9 mouse cellular contexts compared by ENCODE assay signal in the genomic region with DNA sequence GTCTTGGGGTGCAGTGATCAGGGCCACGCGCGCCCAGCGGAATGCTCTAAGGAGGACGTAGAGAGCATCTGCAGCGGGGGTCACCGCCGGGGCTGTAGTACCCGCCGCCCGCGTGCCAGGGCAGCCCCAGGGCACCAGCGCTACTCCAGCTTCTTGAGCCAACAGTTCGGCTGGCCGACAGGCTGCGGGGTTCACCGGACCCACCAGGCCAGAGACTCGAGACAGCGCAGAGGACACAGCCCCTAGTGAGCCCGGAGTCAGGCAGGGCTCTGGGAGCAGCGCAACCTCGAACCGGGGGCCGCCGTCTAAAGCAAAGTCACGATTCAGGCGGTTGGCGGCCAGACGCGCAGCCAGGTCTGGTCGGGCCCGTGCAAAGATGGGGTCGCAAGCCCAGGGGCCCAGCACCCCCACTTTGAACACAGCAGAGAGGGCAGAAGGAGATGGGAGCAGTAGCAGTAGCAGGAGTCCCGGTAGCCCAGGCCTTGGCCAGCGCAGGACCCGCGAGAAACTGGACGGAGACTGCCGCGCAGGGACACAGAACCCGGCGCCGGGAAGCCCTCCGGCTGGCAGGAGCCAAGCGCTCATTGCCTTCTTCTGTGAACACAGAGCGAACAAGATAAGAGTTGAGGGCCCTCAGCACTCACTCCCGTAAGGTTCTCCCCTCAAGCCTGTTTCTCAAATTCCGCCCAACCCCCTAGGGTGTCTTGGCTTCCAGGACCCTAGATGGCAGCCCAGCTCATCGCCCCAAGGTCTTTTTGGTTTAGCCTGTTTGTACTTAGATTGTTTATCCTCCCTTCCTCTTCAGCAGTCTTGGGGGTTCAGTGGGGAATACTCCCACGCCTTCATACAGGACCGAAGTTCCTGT. TPM values are rescaled to one million over a fixed set of nuclear protein-coding genes. Genes with fewer than 3 reads are reported as not detected.
DNase-seq lines count a peak whose midpoint lies in the region; ATAC-seq and TF ChIP-seq lines count a peak whose summit lies in the region.
"Had no signal": no experiment of that assay in that cellular context is flagged by ENCODE, and none has a peak within 500 bp of the region (broad histone marks: within the 10 kb centered on the region; RNA-seq: fewer than 3 reads in every experiment).

No protein-coding gene starts in this region.

- H3K36me3 ChIP-seq in embryonic facial prominence, embryonic 11.5 days (replicated peaks; ENCODE audit: control insufficient read depth, insufficient read depth, low read depth, low read length), result no peaks in the 10 kb centered on the region
- H3K36me3 ChIP-seq in hindbrain, embryonic 15.5 days, result no peaks in the 10 kb centered on the region
- H3K36me3 ChIP-seq in myocyte (ENCODE audit: control insufficient read depth, insufficient read depth), result no peaks in the 10 kb centered on the region

- no peak for TF ChIP-seq CTCF in layer of hippocampus, adult 2 months (conservative IDR thresholded peaks at IDR 0.05)

- no peaks in the 10 kb centered on the region for H3K4me1 ChIP-seq in embryonic facial prominence, embryonic 11.5 days (ENCODE audit: control insufficient read depth, insufficient read depth, low read length)
- peaks cover 22% of the 10 kb centered on the region for H3K4me1 ChIP-seq in hindbrain, embryonic 15.5 days (replicated peaks)

- no peaks in the 10 kb centered on the region for H3K9me3 ChIP-seq in embryonic facial prominence, embryonic 11.5 days (replicated peaks; ENCODE audit: control insufficient read depth, low read length)
- H3K9me3 ChIP-seq in hindbrain, embryonic 15.5 days, result no peaks in the 10 kb centered on the region

- H3K9ac ChIP-seq in embryonic facial prominence, embryonic 11.5 days (replicated peaks; ENCODE audit: low read length), result peak overlapping the region; percentile 57
- peak overlapping the region; percentile 46 for H3K9ac ChIP-seq in hindbrain, embryonic 15.5 days

- no peak for DNase-seq in layer of hippocampus, adult 2 months (ENCODE audit: low spot score in 2 of 2)
- DNase-seq in layer of hippocampus, adult 8-10 months (ENCODE audit: low spot score in 2 of 2), result no peak
- peak; percentile 13 for DNase-seq in embryonic facial prominence, embryonic 11.5 days (ENCODE audit: low spot score)
- no peak for DNase-seq in right cerebral cortex, postnatal 25 days
- DNase-seq in Muller cell, postnatal 12 days (ENCODE audit: inconsistent ontology term), result no peak

- TF ChIP-seq POLR2A in myocyte (IDR thresholded peaks at IDR 0.05; ENCODE audit: insufficient read length, low read depth), result no peak

- H3ac ChIP-seq in myocyte (ENCODE audit: control insufficient read depth, insufficient read length), result no peak overlapping the region

- no peak for ATAC-seq in embryonic facial prominence, embryonic 11.5 days (replicated peaks; ENCODE audit: insufficient number of reproducible peaks, low FRiP score, low TSS enrichment, low read depth)
- ATAC-seq in hindbrain, embryonic 15.5 days (ENCODE audit: low FRiP score, low read depth), result no peak
- ATAC-seq in inflammation-experienced regulatory T-cells, adult 6 months, result no peak

- peaks cover 22% of the 10 kb centered on the region for H3K27me3 ChIP-seq in embryonic facial prominence, embryonic 11.5 days (ENCODE audit: control insufficient read depth, insufficient read depth, low read length)
- H3K27me3 ChIP-seq in hindbrain, embryonic 15.5 days, result peaks cover 23% of the 10 kb centered on the region
- H3K27me3 ChIP-seq in myocyte (ENCODE audit: control insufficient read depth, insufficient read depth, insufficient read length), result peaks cover 24% of the 10 kb centered on the region

- peak overlapping the region; percentile 90 for H3K27ac ChIP-seq in layer of hippocampus, adult 2 months
- no peak overlapping the region for H3K27ac ChIP-seq in embryonic facial prominence, embryonic 11.5 days (replicated peaks; ENCODE audit: low read depth, low read length)
- H3K27ac ChIP-seq in hindbrain, embryonic 15.5 days (replicated peaks), result peak overlapping the region; percentile 84

- no peaks in the 10 kb centered on the region for H3K79me2 ChIP-seq in myocyte (ENCODE audit: control insufficient read depth, insufficient read depth)

- WGBS in embryonic facial prominence, embryonic 11.5 days, result 1% methylated on average over 48 of the region's 51 CpGs
- WGBS in hindbrain, embryonic 15.5 days, result 4% methylated on average over 51 of the region's 51 CpGs

- H3K4me2 ChIP-seq in embryonic facial prominence, embryonic 11.5 days (ENCODE audit: low read depth, low read length), result peak overlapping the region; percentile 75
- peak overlapping the region; percentile 67 for H3K4me2 ChIP-seq in hindbrain, embryonic 15.5 days
- H3K4me2 ChIP-seq in myocyte (ENCODE audit: low read depth), result peak overlapping the region; percentile 37

- peak overlapping the region; percentile 64 for H3K4me3 ChIP-seq in layer of hippocampus, adult 2 months
- H3K4me3 ChIP-seq in embryonic facial prominence, embryonic 11.5 days (ENCODE audit: low read depth, low read length), result peak overlapping the region; percentile 40
- peak overlapping the region; percentile 43 for H3K4me3 ChIP-seq in hindbrain, embryonic 15.5 days
- H3K4me3 ChIP-seq in myocyte, result no peak overlapping the region

TF ChIP-seq in myocyte, 11 proteins besides CTCF, POLR2A, EP300 and RAD21:
- no peak for TF ChIP-seq USF1 (IDR thresholded peaks at IDR 0.05; ENCODE audit: low read depth)
- no peak for TF ChIP-seq MYOD1 (IDR thresholded peaks at IDR 0.05; ENCODE audit: control insufficient read depth in 1 of 3, insufficient read length in 2 of 3, low read depth in 2 of 3)
- no peak for TF ChIP-seq MYOG (IDR thresholded peaks at IDR 0.05; ENCODE audit: control insufficient read depth in 1 of 3, insufficient read depth in 1 of 3, insufficient read length in 2 of 3, low read depth in 2 of 3)
- TF ChIP-seq CEBPB (IDR thresholded peaks at IDR 0.05; ENCODE audit: insufficient read depth, poor library complexity, severe bottlenecking), result no peak
- TF ChIP-seq SRF (IDR thresholded peaks at IDR 0.05; ENCODE audit: control insufficient read depth, insufficient read length, low read depth), result no peak
- no peak for TF ChIP-seq TCF3 (IDR thresholded peaks at IDR 0.05; ENCODE audit: insufficient read length, low read depth)
- no peak for TF ChIP-seq POLR2AphosphoS2 (IDR thresholded peaks at IDR 0.05; ENCODE audit: insufficient read length, low read depth)
- no peak for TF ChIP-seq MAX (IDR thresholded peaks at IDR 0.05; ENCODE audit: low read depth)
- TF ChIP-seq REST (IDR thresholded peaks at IDR 0.05; ENCODE audit: insufficient read depth, insufficient read length), result no peak
- TF ChIP-seq E2F4 (IDR thresholded peaks at IDR 0.05; ENCODE audit: insufficient read depth), result no peak
- no peak for TF ChIP-seq TCF12 (IDR thresholded peaks at IDR 0.05; ENCODE audit: insufficient read depth, poor library complexity, severe bottlenecking)

RNA-seq across cellular contexts. Expression of gene Gucy2e, which starts 0.5 kb away (rescaled TPM):
- 1 to 10 TPM; 2.1 to 2.3 TPM for total RNA-seq in layer of hippocampus, adult 2 months (2021)
- 1 to 10 TPM; 1.6 to 2.0 (median 1.8) TPM for total RNA-seq in layer of hippocampus, adult 8-10 months (2022)
- polyA plus RNA-seq in embryonic facial prominence, embryonic 11.5 days (2014; fragmentation: Nextera tagmentation; extraction: Ambion mirVana), result 0.06 TPM in 1 of 2 replicates, not detected in the other
- polyA plus RNA-seq in hindbrain, embryonic 15.5 days (2015; fragmentation: Nextera tagmentation; extraction: Ambion mirVana), result 0.40 and 0.43 TPM in 2 replicates
- not detected for polyA plus RNA-seq in myocyte (2012; fragmentation: generic; extraction: Trizol)
- polyA plus RNA-seq in inflammation-experienced regulatory T-cells, adult 6 months (2017; shearing (Covaris generic)), result under 1 TPM; 0.14 to 0.38 (median 0.17) TPM
- total RNA-seq: neutrophil, adult 5-6 weeks had no signal

RNA-seq across cellular contexts. Expression of gene Alox8, which starts 38.6 kb away (rescaled TPM):
- 1 to 10 TPM; 7.5 to 8.2 TPM for total RNA-seq in layer of hippocampus, adult 2 months (2021)
- 10 to 100 TPM in 1 of 4 experiments, 1 to 10 TPM in 3; 8.4 to 10.1 (median 9.3) TPM for total RNA-seq in layer of hippocampus, adult 8-10 months (2022)
- polyA plus RNA-seq in embryonic facial prominence, embryonic 11.5 days (2014; fragmentation: Nextera tagmentation; extraction: Ambion mirVana), result not detected in 2 replicates
- polyA plus RNA-seq in hindbrain, embryonic 15.5 days (2015; fragmentation: Nextera tagmentation; extraction: Ambion mirVana), result 0.34 and 0.44 TPM in 2 replicates
- not detected for polyA plus RNA-seq in myocyte (2012; fragmentation: generic; extraction: Trizol)
- 1 to 10 TPM; 3.7 to 5.0 (median 3.9) TPM for polyA plus RNA-seq in inflammation-experienced regulatory T-cells, adult 6 months (2017; shearing (Covaris generic))
- total RNA-seq: neutrophil, adult 5-6 weeks had no signal
